Mouse (Mus musculus) thymus, postnatal 14 days (tissue): ENCODE data around the gene Fut4.

Source experiments
- DNase-seq: peaks from one replicate; pipeline ENCODE4 v3.0.0; 2021

The Fut4 gene

DNA sequence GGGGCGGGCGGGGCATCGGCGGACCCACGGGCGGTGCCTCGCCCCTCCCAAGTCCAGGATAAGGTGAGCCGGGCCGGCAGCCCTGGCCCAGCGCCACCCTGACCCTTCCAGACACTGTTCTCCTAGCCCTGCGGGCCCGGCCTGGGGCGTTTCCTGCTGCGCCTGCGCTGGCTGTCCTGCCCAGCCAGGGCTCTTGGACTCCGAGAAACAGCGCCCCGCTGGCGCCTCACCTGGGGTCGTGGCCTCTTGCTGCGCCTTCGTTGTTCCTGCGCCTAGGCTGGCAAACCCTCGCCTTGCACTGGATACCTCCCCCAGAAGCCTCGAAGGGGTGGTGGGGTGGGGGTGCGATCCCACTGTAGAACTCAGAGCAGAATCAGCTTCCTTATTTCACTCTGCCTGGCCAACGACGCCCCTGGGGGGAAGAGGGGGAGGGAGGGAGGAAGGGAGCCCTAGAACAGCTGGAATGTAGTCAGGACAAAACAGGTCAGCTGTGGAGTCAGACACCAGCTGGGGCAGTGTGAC is at the start of gene Fut4:
Gene Fut4 (minus strand): TSS at position 393 of the 522 bp plus-strand sequence.
- DNase-seq = peak; percentile 63

- no peak for DNase-seq
Measured at GRCm38 (mm10) chr9:14787356-14787755, 35.2 kb upstream of the Fut4 start.

GRCm38 (mm10) chr9:14784039-14785002 is 32.1 kb upstream of the Fut4 start, which contains the start of the genes Mre11a and Ankrd49:
Gene Mre11a (plus strand): TSS chr9:14784654.
Gene Ankrd49 (minus strand): TSS chr9:14784856.
- DNase-seq = peak; percentile 91

DNA sequence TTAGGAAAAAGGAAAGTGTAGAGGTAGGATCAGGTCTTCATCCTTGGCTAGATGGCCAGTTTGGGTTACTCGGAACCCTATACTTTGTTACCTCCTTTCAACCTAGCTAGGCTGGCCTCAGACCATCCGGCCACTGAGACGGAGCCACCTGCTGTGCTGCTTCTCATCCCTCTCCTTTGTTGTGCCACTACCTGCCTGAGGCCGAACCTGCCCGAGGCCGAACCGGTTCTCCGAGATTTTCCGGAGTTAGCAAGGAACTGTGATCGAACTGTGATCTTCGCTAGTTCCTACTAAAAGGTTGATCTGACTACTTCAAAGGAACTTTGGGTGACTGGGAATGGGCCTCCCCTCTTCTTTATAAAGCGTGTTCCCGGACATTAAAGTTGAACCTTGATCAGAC is 26.1 kb upstream of the Fut4 start:
- DNase-seq = no peak

DNA sequence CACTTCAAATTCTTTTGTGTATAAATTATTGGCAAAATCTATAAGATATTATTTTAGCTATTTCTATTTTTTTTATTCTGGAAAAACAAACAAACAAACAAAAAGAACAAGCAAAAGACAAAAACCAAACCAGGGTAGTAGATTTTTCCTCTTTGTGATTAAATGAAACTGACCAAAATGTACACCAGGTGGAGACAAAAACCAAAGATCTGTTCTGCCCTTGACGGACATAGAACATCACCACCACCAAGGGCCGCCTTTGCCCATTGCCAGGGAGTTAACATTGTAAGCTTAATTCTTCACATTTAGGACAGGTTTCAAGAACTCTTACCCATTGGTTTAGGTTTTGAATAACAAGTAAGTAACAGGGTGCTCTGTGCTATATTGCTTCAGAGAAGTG is 21.6 kb upstream of the Fut4 start:
- no peak for DNase-seq

DNA sequence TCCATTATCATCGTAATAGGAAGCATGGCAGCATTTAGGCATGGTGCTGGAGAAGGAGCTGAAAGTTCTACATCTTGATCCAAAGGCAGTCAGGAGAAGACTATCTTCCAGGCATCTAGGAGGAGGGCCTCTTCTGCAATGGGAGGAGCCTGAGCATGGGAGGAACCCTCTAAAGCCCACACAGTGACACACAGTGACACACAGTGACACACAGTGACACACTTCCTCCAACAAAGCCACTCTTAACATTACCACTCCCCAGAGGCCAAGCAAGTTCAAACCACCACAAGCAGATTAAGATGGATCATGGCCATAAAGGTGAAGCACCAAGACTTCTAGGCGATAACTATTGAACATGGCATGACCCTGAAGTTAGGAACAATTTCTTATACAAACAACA is 19.9 kb upstream of the Fut4 start:
- DNase-seq = no peak

GRCm38 (mm10) chr9:14770803-14771471 is 18.7 kb upstream of the Fut4 start, which contains the start of gene 1700012B09Rik:
Gene 1700012B09Rik (minus strand): TSS chr9:14771030.
- peak; percentile 8 for DNase-seq

DNA sequence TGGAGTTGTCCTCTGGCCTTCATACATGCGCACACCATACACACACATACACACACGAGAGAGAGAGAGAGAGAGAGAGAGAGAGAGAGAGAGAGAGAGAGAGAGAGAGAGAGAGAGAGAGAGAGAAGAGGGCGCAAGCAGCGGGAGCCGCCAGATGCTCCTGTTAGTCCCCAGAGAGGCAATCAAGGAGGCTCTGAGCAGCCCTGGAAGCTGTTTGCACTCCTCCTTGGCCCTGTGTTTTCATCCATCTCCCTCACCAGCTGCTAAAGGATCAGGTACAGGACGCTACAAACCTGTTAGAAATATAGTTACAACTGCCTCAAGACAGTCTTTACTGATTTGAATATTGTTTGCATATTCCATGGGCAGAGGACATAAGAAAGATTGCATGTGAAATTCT is 17.6 kb upstream of the Fut4 start:
- no peak for DNase-seq

DNA sequence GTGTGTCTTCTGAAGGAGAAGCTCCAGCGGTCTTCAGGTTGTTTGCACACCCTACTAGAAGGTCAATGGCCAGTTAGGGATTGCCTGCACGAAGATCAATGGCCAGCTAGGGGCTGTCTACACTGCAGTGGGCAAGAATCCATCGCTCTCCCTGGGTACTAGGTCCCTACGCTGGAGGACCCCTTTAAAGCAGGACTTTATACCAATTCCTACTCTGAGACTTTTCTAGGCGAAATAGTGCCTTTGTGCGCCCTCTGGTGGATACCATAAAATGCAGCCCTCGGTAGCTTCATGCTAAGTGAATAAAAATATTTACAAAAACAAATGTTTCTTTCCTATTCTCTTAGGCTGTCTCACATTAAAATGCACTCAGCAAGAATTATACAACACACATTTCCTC is 12.6 kb upstream of the Fut4 start:
- DNase-seq = peak; percentile 59

- no peak for DNase-seq
Measured at GRCm38 (mm10) chr9:14759261-14759660, 7.1 kb upstream of the Fut4 start.

GRCm38 (mm10) chr9:14758590-14758989 is 6.4 kb upstream of the Fut4 start:
- DNase-seq = no peak

DNA sequence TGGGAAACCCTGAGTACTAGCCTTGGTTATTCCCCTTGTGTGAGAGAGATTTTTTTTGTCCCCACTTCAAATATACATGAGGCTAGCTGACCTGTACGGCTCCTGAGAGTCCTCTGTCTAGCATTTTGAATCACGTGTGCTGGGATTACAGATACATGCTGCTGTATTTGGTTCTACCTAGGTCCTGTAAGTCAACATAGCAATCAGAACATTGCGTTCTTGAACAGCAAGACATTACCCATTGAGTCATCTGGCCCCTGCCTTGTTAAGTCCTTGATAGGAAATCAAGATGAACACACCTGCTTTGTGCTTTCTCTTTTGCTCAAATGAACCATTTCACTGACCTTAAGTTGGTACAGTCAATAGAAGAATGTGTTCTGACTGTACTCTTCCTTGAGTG is 2.3 kb upstream of the Fut4 start:
- DNase-seq = no peak

GRCm38 (mm10) chr9:14753947-14754346 is 1.8 kb upstream of the Fut4 start:
- DNase-seq = no peak

GRCm38 (mm10) chr9:14751503-14752000 is 641 bp downstream of the Fut4 start:
- peak; percentile 55 for DNase-seq

- no peak for DNase-seq
Measured at GRCm38 (mm10) chr9:14750901-14751502, 1.2 kb downstream of the Fut4 start.

DNA sequence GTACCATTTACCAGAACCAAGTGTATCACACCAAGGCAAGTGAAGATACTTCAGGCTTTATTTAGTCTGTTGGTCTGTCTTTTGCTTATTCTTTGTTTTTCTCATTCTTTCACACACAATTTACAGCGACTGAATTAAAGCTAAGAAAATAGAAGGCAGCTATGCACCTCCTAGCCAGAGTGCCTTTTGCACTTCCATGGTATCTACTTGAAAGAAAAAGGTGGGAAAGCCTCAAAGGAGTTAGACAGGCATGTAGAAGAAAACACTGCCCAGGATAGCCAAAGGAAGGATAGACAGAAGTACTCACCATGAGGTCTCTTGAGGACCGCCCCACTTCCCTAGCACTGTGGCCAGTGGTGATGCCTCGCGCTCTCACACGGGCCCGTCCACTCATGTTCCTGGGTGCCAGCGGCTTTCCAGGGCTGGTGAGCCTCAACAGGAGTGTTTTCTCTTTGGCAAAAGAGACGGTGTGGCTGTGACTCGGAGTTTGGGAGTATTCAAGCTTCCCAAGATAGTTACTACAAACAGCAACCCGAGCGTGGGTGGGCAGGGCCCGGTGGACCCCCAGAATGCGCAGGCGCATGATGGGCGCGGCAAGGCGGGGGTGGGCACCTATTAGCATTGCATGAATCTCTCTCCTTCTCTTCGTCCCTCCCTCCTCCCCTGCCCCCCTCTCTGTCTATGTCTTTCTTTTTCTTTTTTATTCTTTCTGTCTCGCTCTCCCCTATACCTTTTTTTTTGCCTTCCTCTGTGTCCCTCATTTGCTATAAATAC is 11.9 kb downstream of the Fut4 start, which contains the start of gene Piwil4:
Gene Piwil4 (minus strand): TSS at position 583 of the 774 bp plus-strand sequence.
- no peak for DNase-seq

DNA sequence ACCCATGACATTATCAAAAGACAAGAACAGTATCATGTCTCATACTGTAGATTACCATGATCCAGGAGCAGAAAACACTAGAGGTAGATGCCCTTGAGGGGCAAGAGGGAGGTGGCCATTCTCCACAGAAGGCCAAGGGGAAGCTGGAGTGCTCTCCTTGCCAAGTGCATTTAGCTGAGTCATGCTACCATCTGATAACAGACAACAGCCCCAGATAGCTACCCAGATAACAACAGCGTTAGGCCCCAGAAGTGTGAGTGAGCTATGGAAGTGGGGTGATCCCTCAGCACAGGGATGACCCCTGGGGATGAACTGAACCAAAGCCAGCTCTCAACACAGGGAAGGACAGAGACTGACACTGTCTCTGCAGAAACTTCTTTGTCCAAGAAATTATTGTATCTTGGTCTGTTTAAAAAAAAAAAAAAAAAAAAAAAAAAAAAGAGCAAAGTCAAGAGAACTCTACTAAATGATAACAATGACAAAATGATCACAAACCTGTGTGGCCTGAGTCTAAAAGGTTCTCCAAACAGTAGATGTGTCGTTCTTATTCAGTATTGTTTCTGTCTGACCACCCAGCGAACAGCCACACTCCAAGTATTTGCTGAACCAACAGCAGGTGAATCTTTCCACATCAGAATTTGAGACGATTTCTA is 12.6 kb downstream of the Fut4 start:
- no peak for DNase-seq

DNA sequence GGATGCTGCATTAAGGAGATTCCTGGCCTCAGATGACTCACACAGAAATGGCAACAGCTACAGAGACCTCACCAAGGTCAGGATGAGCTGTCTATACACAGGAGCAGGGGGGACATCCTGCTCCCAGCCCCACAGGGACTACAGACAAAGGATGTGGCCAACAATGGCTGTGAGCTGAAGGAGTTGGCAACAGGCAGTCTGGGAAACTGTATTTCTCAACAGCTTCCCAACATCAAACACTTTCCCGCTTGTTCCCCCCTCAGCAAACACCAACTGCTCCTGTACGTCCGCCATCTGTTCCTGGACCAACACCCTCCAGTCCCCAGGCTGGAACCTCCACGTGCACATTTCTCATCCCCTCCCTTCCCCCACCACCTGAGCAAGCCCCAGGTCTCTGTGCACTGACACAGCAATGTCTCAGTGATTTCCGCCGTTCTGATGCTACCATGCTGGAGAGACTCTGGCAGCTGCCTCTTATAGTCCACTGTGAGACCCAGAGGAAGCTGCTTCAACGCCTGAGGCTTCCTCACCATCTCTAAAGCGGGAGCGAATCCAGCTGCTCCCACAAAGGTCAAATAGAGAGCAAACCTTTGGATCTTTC is 21.2 kb downstream of the Fut4 start:
- DNase-seq = peak; percentile 28

DNA sequence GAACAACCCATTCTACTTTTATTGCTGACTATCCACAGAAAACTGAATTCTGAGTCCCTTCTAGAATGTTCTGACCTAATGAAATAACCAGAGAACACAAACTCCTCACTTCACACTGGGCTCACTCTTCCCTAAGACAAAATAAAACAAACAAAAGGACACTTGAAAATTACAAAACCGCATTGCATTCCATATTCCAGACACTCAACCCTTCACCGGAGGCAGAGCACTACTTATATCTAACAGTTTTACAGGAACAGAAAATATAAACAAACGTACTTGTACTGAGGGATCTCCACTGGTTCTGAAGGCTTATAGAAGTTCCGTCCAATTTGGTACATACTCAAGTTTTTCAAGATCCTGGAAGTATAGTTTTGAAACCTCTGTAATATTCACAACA is 23.8 kb downstream of the Fut4 start:
- no peak for DNase-seq

DNA sequence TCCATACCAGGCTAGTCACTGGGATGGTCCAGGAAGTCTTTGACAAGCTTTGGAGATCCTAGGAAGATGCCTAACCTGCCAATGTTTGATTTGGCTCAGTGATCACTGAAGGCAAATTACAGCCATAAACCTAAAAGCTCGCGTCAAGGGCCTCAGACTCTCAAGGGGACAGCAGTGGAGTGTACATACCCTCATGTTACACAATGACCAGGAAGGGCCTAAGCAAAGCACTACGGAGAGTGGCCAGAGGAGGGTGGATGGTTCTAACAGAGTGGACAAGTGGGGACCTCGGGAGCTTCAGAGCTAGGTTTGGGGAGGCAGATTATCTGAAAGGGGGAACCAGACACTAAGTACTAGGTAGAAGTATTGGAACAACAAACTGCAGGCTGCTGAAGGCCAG is 25.6 kb downstream of the Fut4 start:
- DNase-seq = no peak

GRCm38 (mm10) chr9:14726005-14726404 is 26.2 kb downstream of the Fut4 start:
- DNase-seq = no peak
